Mouse (Mus musculus): ENCODE results near the gene Pim2.

- TF ChIP-seq CTCF (IDR thresholded peaks at IDR 0.05; ENCODE audit: extremely low read depth, insufficient read length, insufficient replicate concordance, low read depth, low read length): no peak
- TF ChIP-seq POLR2A (IDR thresholded peaks at IDR 0.05; ENCODE audit: low read depth, low read length): no peak
Measured at GRCm38 (mm10) chrX:7904441-7904840, 26.4 kb downstream of the Pim2 start.

Measured in small intestine, adult 2 months (tissue).